Mouse (Mus musculus): Measurements from ENCODE around the gene Gfap. TPM values are rescaled to one million over a fixed set of nuclear protein-coding genes. Genes with fewer than 3 reads are reported as not detected.

Gfap gene
- total RNA-seq (2022) = 100 to 1,000 TPM; 134 to 920 (median 381) TPM

- DNase-seq (ENCODE audit: low spot score in 2 of 2) = peak in 1 of 2 experiments; percentile 59
Measured at GRCm38 (mm10) chr11:102900763-102901162, at the start of gene Gfap. Gfap (minus strand) TSS chr11:102900912.

DNA sequence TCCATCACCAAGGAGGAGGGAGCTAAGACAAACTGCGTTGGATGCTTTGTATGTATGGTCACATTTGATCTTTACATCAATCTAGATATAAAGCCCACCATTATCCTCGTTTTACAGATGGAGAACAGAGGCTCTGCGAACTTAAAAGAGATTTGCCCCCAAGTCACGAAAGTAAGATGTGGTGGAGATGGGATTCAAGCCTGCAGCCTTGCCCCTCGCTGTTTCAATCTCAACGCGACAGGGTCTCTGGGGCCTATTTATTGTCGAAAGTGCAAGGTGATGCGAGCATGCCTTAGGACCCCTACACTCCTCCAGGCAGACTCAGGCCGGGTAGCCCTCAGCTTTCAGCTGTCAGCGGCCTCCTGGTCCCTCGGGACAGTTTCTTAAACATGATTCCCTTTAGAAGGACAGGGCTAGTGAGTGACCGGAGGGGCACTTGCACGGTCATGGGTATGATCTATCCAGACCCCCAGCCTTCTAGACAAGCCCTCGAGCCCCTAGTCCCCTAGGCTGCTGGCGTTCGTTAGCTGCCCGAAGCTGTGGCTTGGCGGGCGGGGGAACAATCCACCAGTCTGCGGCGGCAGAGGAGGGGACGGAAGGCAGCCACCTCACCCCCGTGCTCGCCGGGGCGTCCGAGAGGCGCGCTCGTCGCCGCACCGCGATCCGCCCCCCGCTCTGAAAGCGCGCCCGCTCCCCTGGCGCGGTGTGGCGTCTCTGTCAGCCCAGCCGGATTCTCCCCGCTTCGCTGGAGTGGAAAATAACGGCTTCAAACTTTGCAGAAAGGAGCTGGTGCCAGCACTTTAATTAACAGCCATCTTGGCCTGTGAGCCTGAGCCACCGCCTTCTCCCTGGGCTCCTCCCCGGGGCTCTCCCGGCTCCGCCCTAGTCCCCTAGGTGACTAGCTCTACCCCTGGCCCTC lies 47.6 kb upstream of the Gfap start:
- DNase-seq (ENCODE audit: low spot score in 2 of 2) = no peak

DNA sequence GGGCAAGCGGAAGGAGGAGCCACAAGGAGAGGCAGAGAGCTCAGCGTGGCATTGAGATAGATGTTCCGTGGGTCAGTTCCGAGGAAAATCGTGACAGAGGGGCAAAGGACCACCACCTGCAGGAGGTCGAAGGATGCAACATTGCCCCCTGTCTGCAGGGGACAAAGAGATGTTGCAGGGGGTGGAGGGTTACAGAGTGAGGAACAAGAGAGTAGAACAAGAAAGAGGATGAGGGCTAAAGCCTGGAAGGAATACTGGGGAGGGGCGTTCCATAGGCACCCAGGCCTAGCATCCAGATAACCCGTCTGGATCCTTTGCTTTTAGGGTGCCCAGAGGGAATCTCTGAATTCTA lies 46.3 kb upstream of the Gfap start:
- DNase-seq (ENCODE audit: low spot score in 2 of 2) = no peak

GRCm38 (mm10) chr11:102946265-102946991 lies 45.7 kb upstream of the Gfap start, which contains the start of gene C1ql1:
C1ql1 (minus strand) TSS chr11:102946688.
- peak in 1 of 2 experiments; percentile 45 for DNase-seq (ENCODE audit: low spot score in 2 of 2)

GRCm38 (mm10) chr11:102945306-102946264 lies 44.9 kb upstream of the Gfap start:
- no peak for DNase-seq (ENCODE audit: low spot score in 2 of 2)

GRCm38 (mm10) chr11:102941236-102941635 lies 40.5 kb upstream of the Gfap start:
- no peak for DNase-seq (ENCODE audit: low spot score in 2 of 2)

- DNase-seq (ENCODE audit: low spot score in 2 of 2) = no peak
Measured at GRCm38 (mm10) chr11:102939024-102939675, 38.4 kb upstream of the Gfap start.

DNA sequence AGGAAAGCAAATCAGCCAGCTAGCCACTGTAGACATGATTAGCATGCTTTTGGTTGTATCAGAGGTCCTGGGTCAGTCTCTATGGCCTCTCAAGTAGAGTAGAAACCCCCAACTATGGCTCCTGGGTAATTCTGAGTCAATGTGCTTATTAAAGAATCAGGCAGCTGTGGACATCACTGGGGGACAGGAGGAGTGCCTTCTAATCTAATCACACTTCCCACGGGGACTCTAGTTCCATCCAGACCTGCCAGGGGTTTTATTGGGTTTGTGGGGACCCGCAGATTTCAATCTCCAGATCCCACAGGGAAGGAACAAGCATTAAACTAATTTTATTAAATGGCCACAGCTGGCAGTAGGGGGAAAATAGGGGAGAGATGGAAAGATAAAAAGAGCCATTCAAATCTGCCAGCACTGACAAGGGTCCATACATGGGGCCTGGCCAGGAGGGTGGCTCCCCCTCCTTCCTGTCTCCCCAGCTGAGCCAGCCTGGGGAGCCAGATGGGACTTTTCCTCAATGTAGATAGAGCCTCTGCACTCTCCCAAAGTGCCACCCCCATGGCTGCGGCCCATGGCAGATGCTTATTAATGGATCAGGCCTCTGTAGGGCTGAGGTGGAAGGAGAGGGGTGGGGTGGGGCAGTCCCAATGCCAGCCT lies 36.9 kb upstream of the Gfap start:
- DNase-seq (ENCODE audit: low spot score in 2 of 2) = no peak

GRCm38 (mm10) chr11:102936272-102936671 lies 35.6 kb upstream of the Gfap start:
- no peak for DNase-seq (ENCODE audit: low spot score in 2 of 2)

DNA sequence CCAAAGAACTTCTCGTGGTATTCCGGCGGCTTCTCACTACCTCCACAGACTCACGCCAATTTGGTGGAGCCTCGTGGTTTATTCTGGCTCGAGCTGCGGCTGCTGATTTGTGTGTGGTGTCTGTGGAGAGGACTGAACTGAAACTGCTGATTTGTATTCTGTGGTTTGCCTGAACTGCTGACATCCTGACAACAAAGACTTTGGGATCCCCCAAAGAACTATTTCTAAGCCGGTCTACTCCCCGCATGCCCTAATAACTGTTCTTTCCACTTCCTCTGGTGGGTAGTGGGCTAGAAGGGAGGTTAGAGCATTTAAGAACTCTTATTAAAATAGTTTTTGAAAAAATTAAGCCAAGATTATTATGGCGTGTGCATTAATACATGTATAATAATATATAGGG lies 30.0 kb upstream of the Gfap start:
- no peak for DNase-seq (ENCODE audit: low spot score in 2 of 2)

GRCm38 (mm10) chr11:102925351-102925717 lies 24.6 kb upstream of the Gfap start:
- no peak for DNase-seq (ENCODE audit: low spot score in 2 of 2)

GRCm38 (mm10) chr11:102924557-102925350 lies 24.0 kb upstream of the Gfap start, which contains the start of gene Kif18b:
Kif18b (minus strand) TSS chr11:102925124.
- DNase-seq (ENCODE audit: low spot score in 2 of 2) = peak; percentile 81 to 92

GRCm38 (mm10) chr11:102921491-102921890 lies 20.8 kb upstream of the Gfap start:
- no peak for DNase-seq (ENCODE audit: low spot score in 2 of 2)

GRCm38 (mm10) chr11:102918077-102918476 lies 17.4 kb upstream of the Gfap start:
- DNase-seq (ENCODE audit: low spot score in 2 of 2) = no peak

GRCm38 (mm10) chr11:102915380-102915779 lies 14.7 kb upstream of the Gfap start:
- no peak for DNase-seq (ENCODE audit: low spot score in 2 of 2)

- DNase-seq (ENCODE audit: low spot score in 2 of 2) = no peak
Measured at GRCm38 (mm10) chr11:102911376-102911775, 10.7 kb upstream of the Gfap start.

DNA sequence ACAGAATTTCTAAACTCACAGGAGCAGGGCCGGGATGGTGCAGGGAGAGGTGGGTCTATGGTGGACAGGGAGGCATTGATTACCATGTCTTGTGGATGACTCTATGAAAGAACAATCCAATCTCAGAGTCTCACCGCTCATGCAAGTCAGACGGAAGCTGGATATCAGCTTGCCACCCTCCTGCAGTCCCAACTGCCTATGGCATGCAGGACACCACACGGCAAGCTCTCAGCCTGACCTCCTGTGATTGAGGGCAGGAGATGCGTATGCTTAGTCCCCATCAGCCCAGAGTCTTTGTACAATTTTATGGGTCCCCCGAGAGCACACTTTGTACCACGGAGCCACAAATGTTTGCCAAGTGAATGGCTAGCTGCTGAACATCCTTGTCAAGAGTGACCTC lies 2.9 kb upstream of the Gfap start:
- no peak for DNase-seq (ENCODE audit: low spot score in 2 of 2)

DNA sequence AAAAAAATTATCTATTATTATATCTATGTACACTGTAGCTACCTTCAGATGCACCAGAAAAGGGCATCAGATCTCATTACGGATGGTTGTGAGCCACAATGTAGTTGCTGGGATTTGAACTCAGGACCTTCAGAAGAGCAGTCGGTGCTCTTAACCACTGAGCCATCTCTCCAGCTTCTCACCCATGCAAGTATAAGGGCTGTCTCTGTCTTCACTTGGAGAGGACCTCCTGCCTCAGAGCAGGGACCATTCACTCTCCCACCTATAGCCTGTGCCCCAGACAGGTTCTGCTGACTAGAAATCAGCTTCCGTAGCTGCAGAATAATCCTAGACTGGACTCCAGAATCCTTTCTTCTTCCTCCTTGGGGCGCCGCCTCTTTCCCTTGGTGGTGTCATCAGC lies 1.4 kb upstream of the Gfap start:
- DNase-seq (ENCODE audit: low spot score in 2 of 2) = no peak

DNA sequence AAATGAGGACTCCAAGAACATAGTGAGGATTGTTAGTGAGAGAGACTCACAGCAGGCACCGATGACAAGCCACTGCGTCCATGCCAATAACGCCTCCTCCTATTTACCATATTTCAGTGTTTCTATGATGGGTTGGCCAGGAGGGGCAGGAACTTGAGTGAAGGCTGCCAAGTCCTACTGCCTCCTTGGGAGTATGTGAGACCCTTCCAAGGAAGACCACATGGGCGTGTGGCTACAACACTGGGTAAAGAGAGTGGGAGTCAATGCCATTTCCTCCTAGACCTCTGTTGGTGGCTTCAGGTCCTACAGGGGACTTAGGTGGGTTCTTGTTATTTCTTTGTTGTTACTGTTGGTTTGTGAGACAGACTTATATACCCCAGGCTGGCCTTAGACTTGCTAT lies 487 bp upstream of the Gfap start:
- no peak for DNase-seq (ENCODE audit: low spot score in 2 of 2)
